Mouse (Mus musculus): Measurements from ENCODE around the gene Phkg2.

- TF ChIP-seq MAFK (IDR thresholded peaks at IDR 0.05; ENCODE audit: insufficient read depth, low read depth, low read length) (no peak), HCFC1 (IDR thresholded peaks at IDR 0.05; ENCODE audit: borderline replicate concordance, insufficient read depth, low read length) (no peak), ZC3H11A (IDR thresholded peaks at IDR 0.05; ENCODE audit: borderline replicate concordance, low read depth, low read length) (no peak), ZNF384 (IDR thresholded peaks at IDR 0.05; ENCODE audit: low read depth, low read length) (no peak)
Observed at GRCm38 (mm10) chr7:127601735-127602134, 28.6 kb downstream of the Phkg2 start.

Measured in ES-E14 (cell line).